ENCODE assay signal across 20 mouse cellular contexts in the genomic region with DNA sequence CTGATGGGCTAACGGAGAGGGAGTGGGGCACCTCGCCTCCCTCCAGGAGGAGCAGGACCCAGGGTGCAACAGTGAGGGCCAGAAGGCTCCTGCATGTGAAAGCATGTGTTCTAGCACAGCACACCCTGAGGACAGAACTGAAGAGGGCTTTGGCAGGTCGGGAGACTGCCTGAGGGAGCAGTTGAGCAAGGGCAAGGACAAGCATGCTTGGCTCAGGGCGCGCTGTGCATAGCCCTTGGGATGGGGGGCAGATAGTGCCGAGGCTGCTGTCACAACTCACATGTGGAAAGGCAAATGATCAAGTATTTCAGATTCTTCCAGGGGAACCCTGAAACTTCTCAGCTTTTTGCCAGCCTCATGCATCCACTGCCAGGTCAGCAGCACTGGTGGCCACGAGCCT. TPM values are rescaled to one million over a fixed set of nuclear protein-coding genes. Genes with fewer than 3 reads are reported as not detected.
A peak's percentile ranks its signal among the peaks of the same experiment; 100 is the strongest.
DNase-seq lines count a peak whose midpoint lies in the region; ATAC-seq and TF ChIP-seq lines count a peak whose summit lies in the region.
"Had no signal": no experiment of that assay in that cellular context is flagged by ENCODE, and none has a peak within 500 bp of the region (broad histone marks: within the 10 kb centered on the region; RNA-seq: fewer than 3 reads in every experiment).

No protein-coding gene starts in this region.

- H3K27ac ChIP-seq in heart, adult 2 months: no peak overlapping the region
- peak overlapping the region; percentile 16; the same call in 1 of the 2 replicates for H3K27ac ChIP-seq in hindbrain, embryonic 10.5 days
- H3K27ac ChIP-seq in hindbrain, embryonic 16.5 days (ENCODE audit: low read depth, low read length): no peak overlapping the region; the same call in 1 of the 2 replicates
- H3K27ac ChIP-seq: forebrain, embryonic 10.5 days; left cerebral cortex, adult 2 months; limb, embryonic 12.5 days; liver, embryonic 15.5 days had no signal

- no peak overlapping the region for H3K9ac ChIP-seq in heart, adult 2 months (ENCODE audit: low read depth, low read length)
- H3K9ac ChIP-seq in hindbrain, embryonic 16.5 days (ENCODE audit: low read depth, low read length): no peak overlapping the region
- H3K9ac ChIP-seq: limb, embryonic 12.5 days; liver, embryonic 15.5 days; lung, embryonic 14.5 days; neural tube, embryonic 13.5 days had no signal

- no peak for TF ChIP-seq CTCF in heart, adult 2 months (IDR thresholded peaks at IDR 0.05)

- TF ChIP-seq POLR2A in heart, adult 2 months (IDR thresholded peaks at IDR 0.05; ENCODE audit: insufficient read depth, low read depth, low read length): no peak

- no peaks in the 10 kb centered on the region for H3K79me2 ChIP-seq in heart, adult 2 months (replicated peaks; ENCODE audit: control insufficient read depth, insufficient read depth, low read length)

- H3K9me3 ChIP-seq in hindbrain, embryonic 10.5 days: no peaks in the 10 kb centered on the region
- H3K9me3 ChIP-seq in hindbrain, embryonic 16.5 days (ENCODE audit: control insufficient read depth, low read length): no peaks in the 10 kb centered on the region
- H3K9me3 ChIP-seq: forebrain, embryonic 10.5 days; limb, embryonic 12.5 days; liver, embryonic 15.5 days; neural tube, embryonic 13.5 days had no signal

- no peak overlapping the region for H3K4me2 ChIP-seq in hindbrain, embryonic 16.5 days (ENCODE audit: low read length)
- H3K4me2 ChIP-seq: limb, embryonic 12.5 days; liver, embryonic 15.5 days; lung, embryonic 14.5 days; neural tube, embryonic 13.5 days had no signal

- peak; percentile 76 for DNase-seq in adrenal gland, postnatal 10 days
- DNase-seq in adrenal gland, postnatal 4 days (ENCODE audit: low spot score in 2 of 2): no peak
- peak; percentile 88 for DNase-seq in heart, adult 11 months
- DNase-seq in heart, adult 2 months: no peak
- DNase-seq in hindbrain, embryonic 10.5 days (ENCODE audit: low spot score): no peak
- peak; percentile 3 for DNase-seq in right cerebral cortex, postnatal 14 days
- no peak for DNase-seq in right cerebral cortex, postnatal 25 days
- DNase-seq: gastrocnemius, postnatal 14 days; kidney, postnatal 14 days; lung, postnatal 14 days had no signal

- H3K4me3 ChIP-seq in heart, adult 2 months: no peak overlapping the region
- H3K4me3 ChIP-seq in hindbrain, embryonic 10.5 days: no peak overlapping the region
- no peak overlapping the region for H3K4me3 ChIP-seq in hindbrain, embryonic 16.5 days (ENCODE audit: low read length)
- H3K4me3 ChIP-seq: forebrain, embryonic 10.5 days; left cerebral cortex, adult 2 months; limb, embryonic 12.5 days; liver, embryonic 15.5 days; neural tube, embryonic 13.5 days had no signal

- ATAC-seq in hindbrain, embryonic 16.5 days: no peak
- ATAC-seq: intestine, postnatal 0 days had no signal

- WGBS in heart, adult 2 months: 70% methylated on average over 7 of the region's 7 CpGs
- WGBS in hindbrain, embryonic 10.5 days: 92% methylated on average over 7 of the region's 7 CpGs
- 93% methylated on average over 7 of the region's 7 CpGs for WGBS in hindbrain, embryonic 16.5 days

- no peaks in the 10 kb centered on the region for H3K4me1 ChIP-seq in heart, adult 2 months (ENCODE audit: control insufficient read depth, insufficient read depth, low read length)
- peaks cover under 1% of the 10 kb centered on the region; the same call in 1 of the 2 replicates for H3K4me1 ChIP-seq in hindbrain, embryonic 10.5 days (replicated peaks)
- H3K4me1 ChIP-seq in hindbrain, embryonic 16.5 days (ENCODE audit: control insufficient read depth, insufficient read depth, low read depth, low read length): no peaks in the 10 kb centered on the region
- H3K4me1 ChIP-seq: limb, embryonic 12.5 days; liver, embryonic 15.5 days had no signal

- H3K36me3 ChIP-seq in heart, adult 2 months (ENCODE audit: control insufficient read depth, insufficient read depth, low read length): no peaks in the 10 kb centered on the region
- H3K36me3 ChIP-seq in hindbrain, embryonic 10.5 days: peaks cover 100% of the 10 kb centered on the region
- peaks cover 81% of the 10 kb centered on the region for H3K36me3 ChIP-seq in hindbrain, embryonic 16.5 days (ENCODE audit: control insufficient read depth, insufficient read depth, low read length)

- H3K27me3 ChIP-seq in heart, adult 2 months (ENCODE audit: control insufficient read depth, insufficient read depth, low read length): no peaks in the 10 kb centered on the region
- H3K27me3 ChIP-seq in hindbrain, embryonic 10.5 days (ENCODE audit: insufficient read depth, poor library complexity, severe bottlenecking): no peaks in the 10 kb centered on the region
- no peaks in the 10 kb centered on the region for H3K27me3 ChIP-seq in hindbrain, embryonic 16.5 days (replicated peaks; ENCODE audit: control insufficient read depth, insufficient read depth, low read length)
- H3K27me3 ChIP-seq: CH12.LX; limb, embryonic 12.5 days; liver, embryonic 15.5 days; neural tube, embryonic 13.5 days had no signal

- intact Hi-C loops in heart, adult 2 months (cut with DNase I): no loop called here

- TF ChIP-seq EP300 in heart, adult 2 months (IDR thresholded peaks at IDR 0.05; ENCODE audit: insufficient read depth, low read depth, low read length): no peak

RNA-seq across cellular contexts. Expression of gene A3galt2, which starts 6.9 kb away (rescaled TPM):
- total RNA-seq in adrenal gland, postnatal 10 days (2021): under 1 TPM; 0.12 TPM
- total RNA-seq in adrenal gland, postnatal 4 days (2021): under 1 TPM; 0.34 to 0.70 TPM
- total RNA-seq in heart, adult 2 months (2021): under 1 TPM; 0.08 to 0.16 TPM
- polyA plus RNA-seq in heart, adult 2 months (2012; rRNA removed): 0.15 and 0.37 TPM in 2 replicates
- polyA plus RNA-seq in hindbrain, embryonic 10.5 days (2016; fragmentation: Nextera tagmentation; extraction: Ambion mirVana): 0.18 and 0.26 TPM in 2 replicates
- polyA plus RNA-seq in hindbrain, embryonic 16.5 days (2015; fragmentation: Nextera tagmentation; extraction: Ambion mirVana): 0.23 and 0.36 TPM in 2 replicates
- total RNA-seq: granulocyte monocyte progenitor cell, adult 5-6 weeks had no signal
- polyA plus RNA-seq: intestine, postnatal 0 days; liver, embryonic 15.5 days had no signal

RNA-seq across cellular contexts. Expression of gene Zfp362, which starts 57.5 kb away (rescaled TPM):
- 10 to 100 TPM; 33.7 to 36.5 TPM for total RNA-seq in adrenal gland, postnatal 10 days (2021)
- 10 to 100 TPM; 68.0 to 69.9 TPM for total RNA-seq in adrenal gland, postnatal 4 days (2021)
- 10 to 100 TPM; 11.9 to 12.8 TPM for total RNA-seq in heart, adult 2 months (2021)
- polyA plus RNA-seq in heart, adult 2 months (2012; rRNA removed): 13.2 and 18.8 TPM in 2 replicates
- polyA plus RNA-seq in hindbrain, embryonic 10.5 days (2016; fragmentation: Nextera tagmentation; extraction: Ambion mirVana): 36.1 and 45.3 TPM in 2 replicates
- 29.8 and 33.2 TPM in 2 replicates for polyA plus RNA-seq in hindbrain, embryonic 16.5 days (2015; fragmentation: Nextera tagmentation; extraction: Ambion mirVana)

Comparison
In these comparisons a context has a peak if more than half of its experiments do, and no peak if none do; other contexts are left out.
1. DNase-seq: peak in adrenal gland, postnatal 10 days (single experiment), heart, adult 11 months (single experiment) and right cerebral cortex, postnatal 14 days (single experiment); none in adrenal gland, postnatal 4 days (0 of 2), heart, adult 2 months (0 of 2), hindbrain, embryonic 10.5 days (single experiment) and right cerebral cortex, postnatal 25 days (single experiment).